Mouse (Mus musculus) liver, embryonic 16.5 days (tissue): Measurements from ENCODE around the gene Cxcr4. TPM values are rescaled to one million over a fixed set of nuclear protein-coding genes. Genes with fewer than 3 reads are reported as not detected.
"Not testable (repeated sequence)": the region's sequence is repeated elsewhere in the genome, so short reads cannot be mapped to it uniquely, and the experiment has no call there.

Experiments used
- ATAC-seq: fragments of 200-750 bp; cut with Nextera tagmentation; 2 replicates; pipeline ENCODE4 v1.8.0; 2017; ENCODE audit warnings: low read depth, mild to moderate bottlenecking, moderate number of reproducible peaks, moderate library complexity
- H3K27ac ChIP-seq: fragments of 300-500 bp; sonication (generic); 2 replicates; pipeline ENCODE4 v1.5.1; 2014; ENCODE audit warnings: mild to moderate bottlenecking, low read length
- H3K27me3 ChIP-seq: fragments of 300-500 bp; sonication (generic); 2 replicates; pipeline ENCODE4 v1.6.1; 2014; ENCODE audit warnings: low read depth, low read length, mixed read lengths; ENCODE audit not compliant: control insufficient read depth, insufficient read depth
- H3K36me3 ChIP-seq: fragments of 300-500 bp; sonication (generic); 2 replicates; pipeline ENCODE4 v1.6.1; 2014; ENCODE audit warnings: mild to moderate bottlenecking; ENCODE audit not compliant: control insufficient read depth, insufficient read depth
- H3K4me1 ChIP-seq: fragments of 300-500 bp; sonication (generic); 2 replicates; pipeline ENCODE4 v1.6.1; 2014; ENCODE audit warnings: low read depth, low read length, mixed read lengths; ENCODE audit not compliant: control insufficient read depth
- H3K4me2 ChIP-seq: fragments of 300-500 bp; sonication (generic); 2 replicates; pipeline ENCODE4 v1.6.1; 2014; ENCODE audit warnings: low read depth, low read length, mixed read lengths
- H3K4me3 ChIP-seq: fragments of 300-500 bp; sonication (generic); 2 replicates; pipeline ENCODE4 v1.5.1; 2014; ENCODE audit warnings: low read depth, mild to moderate bottlenecking, low read length
- H3K9ac ChIP-seq: fragments of 300-500 bp; sonication (generic); 2 replicates; pipeline ENCODE4 v1.6.1; 2014; ENCODE audit warnings: low read depth, low read length
- H3K9me3 ChIP-seq: fragments of 300-500 bp; sonication (generic); replicated peaks from 2 replicates; pipeline ENCODE4 v1.6.1; 2016; ENCODE audit warnings: low read length; ENCODE audit not compliant: control insufficient read depth
- WGBS: fragments of 180-500 bp; shearing (Covaris S2); extraction: QIAGEN DNeasy Blood & Tissue Kit; methylation state at CpG from one replicate; pipeline ENCODE4 v1.1.7; 2014; ENCODE audit not compliant: insufficient replicate concordance; 5-methylcytosine and 5-hydroxymethylcytosine counted together
- polyA plus RNA-seq: library from polyadenylated mRNA; unstranded; fragments of >200 nt; fragmentation: Nextera tagmentation; extraction: Ambion mirVana; gene quantifications from 2 replicates; pipeline ENCODE4 v1.2.1, GENCODE M21; 2015

Gene Cxcr4
- polyA plus RNA-seq, 1 experiment from 2014 or later = 2.5 TPM

DNA sequence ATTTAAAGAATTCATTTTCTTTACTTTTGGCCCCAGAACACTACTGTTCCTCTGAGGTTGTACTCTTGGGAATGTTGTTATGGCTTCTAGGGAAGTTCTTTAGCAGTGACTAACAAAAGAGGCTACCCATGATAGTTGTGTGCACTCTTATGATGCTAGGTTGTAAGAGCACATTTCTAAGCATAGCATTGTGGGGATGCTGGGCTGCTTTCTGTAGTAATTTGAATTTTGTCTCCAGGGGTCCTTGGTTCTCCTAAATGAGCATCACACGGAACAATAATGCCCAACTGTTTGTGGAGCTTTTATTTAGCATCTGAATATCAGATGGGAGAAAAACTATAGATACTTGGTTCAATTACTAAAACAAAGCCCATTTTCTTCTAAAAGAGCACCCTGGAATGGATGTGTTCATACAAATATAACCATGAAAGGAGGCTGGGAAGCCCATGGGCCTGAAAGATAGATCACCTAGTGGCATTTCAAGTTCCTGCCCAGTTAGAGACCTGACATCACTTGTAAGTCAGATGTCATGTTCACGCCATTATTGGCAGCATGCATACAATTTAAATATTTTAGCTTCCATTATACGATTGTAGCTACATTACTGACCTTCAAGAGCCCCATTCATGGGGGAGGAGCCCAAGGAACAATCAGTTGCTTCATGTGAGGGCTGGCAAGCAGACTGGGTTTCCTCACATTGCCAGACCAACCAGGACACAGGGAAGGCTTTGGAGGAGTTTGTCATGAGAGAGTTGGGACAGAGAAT is 6.5 kb downstream of the Cxcr4 start:
- Histone ChIP-seq H3K27ac (no peak overlapping the region), H3K36me3 (no peaks in the 10 kb centered on the region), H3K9me3 (no peaks in the 10 kb centered on the region), H3K4me1 (no peaks in the 10 kb centered on the region), H3K4me2 (no peak overlapping the region), H3K9ac (no peak overlapping the region), H3K27me3 (peaks cover 17% of the 10 kb centered on the region), H3K4me3 (no peak overlapping the region)
- 58% methylated on average over 3 of the region's 3 CpGs for WGBS
- ATAC-seq = no peak

DNA sequence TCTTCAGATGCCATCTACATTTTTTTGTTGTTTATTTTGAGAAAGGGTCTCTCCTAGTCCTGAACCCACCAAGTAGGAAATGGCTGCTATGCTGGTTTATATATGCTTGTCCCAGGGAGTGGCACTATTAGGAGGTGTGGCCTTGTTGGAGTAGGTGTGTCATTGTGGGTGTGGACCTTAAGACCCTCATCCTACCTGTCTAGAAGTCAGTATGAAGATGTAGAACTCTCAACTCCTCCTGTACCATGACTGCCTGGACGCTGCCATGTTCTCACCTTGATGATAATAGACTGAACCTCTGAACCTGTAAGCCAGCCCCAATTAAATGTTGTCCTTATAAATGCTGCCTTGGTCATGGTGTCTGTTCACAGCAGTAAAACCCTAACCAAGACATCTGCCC is 7.4 kb downstream of the Cxcr4 start:
- WGBS = 65% methylated on average over 1 of the region's 1 CpGs

DNA sequence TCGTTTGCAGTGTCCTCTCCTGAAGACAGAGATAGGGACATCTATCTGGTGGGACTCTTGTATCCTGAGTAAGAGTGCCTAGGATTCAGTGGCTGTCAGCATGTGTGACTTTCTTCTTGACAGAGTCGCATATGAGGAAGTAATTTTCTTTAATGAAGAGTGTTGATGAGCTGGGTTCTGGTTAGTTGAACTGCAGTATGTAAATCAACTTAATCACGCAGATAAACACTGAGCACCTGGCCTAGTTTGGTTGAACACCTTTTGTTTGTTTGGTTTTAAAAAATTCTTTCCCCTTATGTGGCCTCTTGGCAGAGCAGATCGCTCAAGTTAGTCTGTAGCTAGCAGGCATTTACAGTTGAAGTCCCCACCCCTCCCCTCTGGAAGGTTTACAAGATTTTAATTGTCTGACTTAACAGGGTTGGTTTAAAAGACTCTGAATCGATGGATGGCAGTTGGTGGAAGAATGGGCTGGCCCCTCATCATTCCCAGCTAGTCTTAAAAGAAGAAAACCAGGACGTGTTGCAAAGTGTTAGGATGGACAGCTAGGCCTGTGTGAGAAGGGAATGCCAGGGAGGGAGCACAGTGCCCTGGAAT is 8.7 kb downstream of the Cxcr4 start:
- no peaks in the 10 kb centered on the region for H3K36me3 ChIP-seq
- 39% methylated on average over 6 of the region's 6 CpGs for WGBS
- no peak overlapping the region for H3K27ac ChIP-seq
- no peaks in the 10 kb centered on the region for H3K27me3 ChIP-seq
- H3K4me1 ChIP-seq = no peaks in the 10 kb centered on the region
- ATAC-seq = no peak
- no peaks in the 10 kb centered on the region for H3K9me3 ChIP-seq
- no peak overlapping the region for H3K4me3 ChIP-seq
- no peak overlapping the region for H3K9ac ChIP-seq
- H3K4me2 ChIP-seq = no peak overlapping the region

More for the DNA sequence above, 7.4 kb downstream of the Cxcr4 start:
- H3K4me1 ChIP-seq, H3K9ac ChIP-seq, H3K9me3 ChIP-seq, H3K27ac ChIP-seq, H3K4me3 ChIP-seq, H3K4me2 ChIP-seq, H3K36me3 ChIP-seq, ATAC-seq: not testable (repeated sequence)
- H3K27me3 ChIP-seq = peaks cover 10% of the 10 kb centered on the region

DNA sequence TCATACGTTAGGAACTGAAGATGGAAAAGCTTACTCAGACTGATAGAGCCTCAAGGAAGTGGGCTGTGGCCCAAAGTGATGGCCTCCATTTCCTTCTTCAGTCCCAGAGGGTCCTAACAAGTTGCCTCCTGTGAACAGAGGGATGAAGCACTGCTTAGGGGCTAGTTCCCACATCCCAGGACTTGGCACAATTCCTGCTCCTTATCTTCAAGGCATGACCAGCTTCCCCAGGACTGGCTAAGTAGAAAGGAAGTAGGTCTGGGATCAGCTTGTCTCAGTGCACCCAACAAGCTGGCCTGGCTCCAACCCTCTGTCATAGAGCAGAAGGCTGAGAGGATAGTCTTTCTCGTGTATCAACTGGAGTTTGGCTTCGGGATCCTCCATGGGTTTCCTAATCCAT is 11.8 kb downstream of the Cxcr4 start:
- no peak overlapping the region for H3K9ac ChIP-seq
- H3K9me3 ChIP-seq = no peaks in the 10 kb centered on the region
- no peak overlapping the region for H3K27ac ChIP-seq
- 55% methylated on average over 3 of the region's 3 CpGs for WGBS
- H3K36me3 ChIP-seq = no peaks in the 10 kb centered on the region
- H3K27me3 ChIP-seq = no peaks in the 10 kb centered on the region
- no peak overlapping the region for H3K4me2 ChIP-seq
- H3K4me1 ChIP-seq = no peaks in the 10 kb centered on the region
- no peak for ATAC-seq
- H3K4me3 ChIP-seq = no peak overlapping the region

DNA sequence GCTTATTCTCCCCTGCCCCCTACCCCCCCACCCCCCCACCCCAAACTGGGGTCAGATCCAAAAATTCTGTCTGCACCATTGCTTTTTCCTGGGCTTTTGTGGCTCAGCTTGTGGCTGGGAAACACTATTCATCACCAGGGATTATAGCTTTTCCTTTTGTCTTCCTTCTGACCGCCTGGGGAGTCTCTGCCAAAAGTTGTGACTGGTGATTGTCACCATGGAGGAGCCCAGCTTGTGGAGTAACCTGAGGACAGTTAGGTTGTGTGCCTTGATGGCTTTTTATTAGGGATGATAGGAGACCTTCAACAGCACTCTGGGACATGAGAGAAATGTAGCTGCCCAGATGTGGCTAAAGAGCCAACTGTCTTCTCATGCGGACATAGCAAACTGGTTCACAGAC is 13.6 kb downstream of the Cxcr4 start:
- no peaks in the 10 kb centered on the region for H3K27me3 ChIP-seq
- ATAC-seq = no peak
- no peak overlapping the region for H3K9ac ChIP-seq
- no peaks in the 10 kb centered on the region for H3K36me3 ChIP-seq
- no peaks in the 10 kb centered on the region for H3K4me1 ChIP-seq
- H3K9me3 ChIP-seq = no peaks in the 10 kb centered on the region
- no peak overlapping the region for H3K4me3 ChIP-seq
- 72% methylated on average over 2 of the region's 2 CpGs for WGBS
- H3K4me2 ChIP-seq = no peak overlapping the region
- H3K27ac ChIP-seq = no peak overlapping the region

DNA sequence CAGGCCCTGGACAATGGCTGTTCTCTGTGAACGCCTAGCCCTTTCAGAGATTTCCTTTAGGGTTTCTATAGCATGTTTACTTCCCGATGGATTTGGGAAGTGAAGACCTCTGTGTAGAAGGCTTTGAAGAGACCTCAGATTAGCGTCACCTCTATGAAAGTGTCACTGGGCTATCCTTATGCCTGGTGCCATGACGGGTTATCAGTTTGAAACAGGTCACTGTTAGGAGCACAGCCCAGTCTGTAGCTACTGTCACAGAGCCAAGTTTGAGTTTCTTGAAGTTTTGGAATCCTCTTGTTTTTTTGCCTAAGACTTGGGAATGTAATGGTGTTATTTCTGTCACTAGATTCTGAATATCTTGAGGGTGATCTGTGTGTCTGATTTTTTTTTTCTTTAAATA is 17.0 kb downstream of the Cxcr4 start:
- Histone ChIP-seq H3K4me1 (no peaks in the 10 kb centered on the region), H3K4me2 (no peak overlapping the region), H3K4me3 (no peak overlapping the region), H3K9me3 (no peaks in the 10 kb centered on the region), H3K27me3 (no peaks in the 10 kb centered on the region), H3K36me3 (no peaks in the 10 kb centered on the region), H3K9ac (no peak overlapping the region), H3K27ac (no peak overlapping the region)
- ATAC-seq = no peak
- 52% methylated on average over 4 of the region's 4 CpGs for WGBS

DNA sequence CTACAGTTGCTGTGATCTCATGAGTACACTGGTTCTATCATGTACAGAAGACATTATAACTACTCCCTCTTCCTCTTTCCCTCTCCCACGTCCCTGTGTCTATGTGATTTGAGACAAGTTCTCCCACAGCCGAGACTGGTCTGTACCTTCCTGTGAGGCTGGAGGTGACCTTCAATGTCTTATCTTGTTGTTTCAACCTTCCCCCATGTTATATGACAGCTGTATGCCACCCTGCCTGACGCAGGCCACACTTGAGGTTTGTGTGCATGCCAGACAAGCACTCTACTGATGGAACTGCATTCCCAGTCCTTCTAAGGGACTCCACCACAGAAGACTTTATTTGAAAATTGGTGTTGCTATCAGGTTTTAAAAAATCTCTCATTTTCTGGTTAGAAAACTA is 21.1 kb downstream of the Cxcr4 start:
- Histone ChIP-seq H3K27me3 (no peaks in the 10 kb centered on the region), H3K4me1 (no peaks in the 10 kb centered on the region), H3K9me3 (no peaks in the 10 kb centered on the region), H3K27ac (peak overlapping the region; percentile 1; the same call in 1 of the 2 replicates), H3K4me2 (no peak overlapping the region), H3K4me3 (no peak overlapping the region), H3K9ac (no peak overlapping the region), H3K36me3 (no peaks in the 10 kb centered on the region)
- no peak for ATAC-seq
- WGBS = 16% methylated on average over 3 of the region's 3 CpGs

DNA sequence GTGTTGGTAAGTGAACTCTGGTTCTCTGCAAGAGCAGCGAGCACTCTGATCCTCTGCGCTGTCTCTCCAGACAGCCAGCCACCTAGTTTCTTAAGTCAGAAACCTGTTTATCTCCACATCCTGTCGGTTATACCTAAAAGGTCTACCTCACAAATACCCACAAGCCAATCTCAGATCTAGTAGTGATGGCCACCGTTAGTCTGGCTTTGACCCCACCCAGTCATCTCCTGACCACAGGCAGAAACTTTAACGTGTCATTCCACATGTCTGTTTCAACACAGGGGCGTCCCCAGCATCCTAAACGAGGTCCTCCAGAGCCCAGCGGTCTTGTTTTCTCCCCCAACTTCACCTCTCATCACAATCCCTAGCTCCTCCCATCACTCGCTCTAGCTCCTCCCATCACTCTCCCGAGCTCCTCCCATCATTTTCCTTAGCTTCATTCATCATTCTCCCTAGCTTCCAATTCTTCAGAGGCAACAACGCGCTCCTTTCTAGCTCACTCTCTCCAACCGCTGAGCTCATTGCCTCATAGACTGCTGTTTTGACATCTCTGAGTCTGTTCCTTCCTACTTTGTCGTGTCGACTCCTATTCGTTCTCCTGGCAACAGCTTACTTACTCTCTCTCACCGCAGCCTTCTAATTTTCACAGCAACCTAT is 22.0 kb downstream of the Cxcr4 start:
- Histone ChIP-seq H3K36me3 (no peaks in the 10 kb centered on the region), H3K4me1 (no peaks in the 10 kb centered on the region), H3K4me3 (no peak overlapping the region), H3K27me3 (no peaks in the 10 kb centered on the region), H3K9ac (no peak overlapping the region), H3K4me2 (no peak overlapping the region), H3K27ac (no peak overlapping the region; the same call in 1 of the 2 replicates), H3K9me3 (no peaks in the 10 kb centered on the region)
- 46% methylated on average over 17 of the region's 17 CpGs for WGBS
- peak; percentile 32; the same call in 1 of the 2 replicates for ATAC-seq
